Mouse (Mus musculus): ENCODE data around the gene Rps3a1.

Gene Rps3a1

DNA sequence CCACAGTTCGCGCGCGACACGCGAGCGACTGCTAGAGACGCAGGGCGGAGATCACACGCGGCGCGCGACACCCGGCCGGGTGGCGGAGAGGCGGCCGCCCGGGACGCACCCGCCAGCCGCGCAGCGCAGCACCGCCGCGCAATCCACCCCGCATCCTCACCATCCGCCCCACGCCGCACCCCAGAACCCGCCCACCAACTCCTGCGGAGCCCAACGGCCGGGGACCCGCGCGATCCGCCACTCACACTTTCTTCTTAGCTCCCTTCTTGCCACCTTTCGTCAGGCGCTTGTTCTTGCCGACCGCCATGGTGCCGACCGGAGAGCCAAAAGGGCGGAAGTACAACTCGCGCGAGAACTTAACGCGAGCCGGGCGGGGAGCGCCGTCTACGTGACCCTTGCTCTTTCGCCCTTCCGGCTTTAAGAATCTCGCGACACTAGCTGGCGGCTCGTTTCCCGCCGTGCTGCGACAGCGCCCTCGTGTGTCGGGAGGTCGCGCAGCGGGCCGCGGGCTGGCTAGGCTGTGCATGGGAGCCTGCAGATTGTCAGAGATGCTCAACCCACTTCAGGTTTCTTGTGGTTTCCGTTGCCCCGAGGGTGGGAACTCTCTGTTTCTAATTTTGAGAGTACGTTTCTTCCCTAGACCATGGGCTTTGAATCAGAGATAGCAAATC, at the start of gene Rps3a1:
TSS of gene Rps3a1 (minus strand) at position 440 of the 671 bp plus-strand sequence.
- peak; percentile 98 to 99 for DNase-seq (ENCODE audit: low spot score in 2 of 2)

DNA sequence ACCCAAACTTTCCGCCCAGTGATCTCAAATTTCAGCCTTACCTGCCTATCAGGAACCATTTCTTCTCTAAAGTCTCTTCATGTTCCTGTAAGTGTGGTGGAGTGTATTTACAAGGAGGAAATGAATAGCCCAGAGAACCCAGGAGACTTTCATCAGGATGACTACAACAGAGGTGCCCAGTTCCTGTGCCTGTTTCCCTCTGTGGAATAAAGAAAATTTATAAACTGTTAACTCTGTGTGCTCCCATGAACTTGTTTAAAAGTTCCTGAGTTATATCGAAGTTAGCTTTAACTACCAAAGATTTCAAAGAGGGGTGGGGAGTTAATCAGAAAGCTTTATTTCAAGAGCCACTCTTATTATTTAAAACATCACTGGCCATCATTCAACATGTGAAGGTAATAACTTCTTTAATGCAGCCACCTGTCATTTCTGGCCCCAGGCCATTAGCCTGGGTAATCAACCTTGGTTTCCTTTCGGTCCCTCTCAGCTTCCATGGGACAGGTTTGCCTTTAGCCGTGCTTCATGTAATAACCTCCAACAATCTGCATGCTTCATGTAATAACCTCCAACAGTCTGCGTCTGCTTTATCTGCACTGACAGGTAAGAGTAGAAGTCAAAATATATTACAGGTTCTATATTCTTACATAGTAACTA, 45.4 kb upstream of the Rps3a1 start:
- DNase-seq (ENCODE audit: low spot score in 2 of 2) = no peak

DNA sequence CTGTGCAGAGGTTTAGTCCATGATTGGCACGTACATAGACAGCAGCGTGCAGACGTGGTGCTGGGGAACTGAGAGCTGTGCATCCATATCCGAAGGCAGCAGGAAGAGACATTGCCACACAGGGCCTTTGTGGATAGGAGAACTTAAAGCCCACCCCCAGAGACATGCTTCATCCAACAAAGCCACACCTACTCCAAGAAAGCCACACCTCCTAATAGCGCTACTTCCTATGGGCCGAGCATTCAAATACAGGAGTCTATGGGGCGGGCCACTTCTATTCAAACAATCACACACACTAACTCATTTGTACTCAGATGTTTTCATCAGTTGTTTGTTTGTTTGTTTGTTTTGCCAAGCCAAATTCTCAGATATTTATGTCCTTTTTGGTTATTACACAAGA, 42.0 kb upstream of the Rps3a1 start:
- DNase-seq (ENCODE audit: low spot score in 2 of 2) = no peak

DNA sequence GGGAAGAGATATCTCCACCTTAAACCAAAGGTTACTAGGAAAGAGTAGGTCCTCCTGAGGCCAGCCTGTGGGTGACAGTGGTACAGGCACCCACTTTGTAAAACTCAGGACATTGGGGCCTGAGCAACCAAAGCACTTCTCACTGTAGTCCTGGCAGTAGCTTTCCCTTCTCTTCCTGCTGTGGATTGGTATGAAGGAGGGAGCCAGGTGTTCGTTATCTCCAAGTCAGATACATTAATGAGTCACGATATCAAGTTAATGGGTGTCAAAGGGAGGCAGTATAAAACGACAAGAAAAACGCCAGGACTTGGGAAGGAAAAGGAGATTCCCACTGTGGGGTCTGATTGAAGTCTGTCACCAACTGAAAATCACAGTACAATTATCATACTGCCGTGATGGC, 38.6 kb upstream of the Rps3a1 start:
- DNase-seq (ENCODE audit: low spot score in 2 of 2) = no peak

DNA sequence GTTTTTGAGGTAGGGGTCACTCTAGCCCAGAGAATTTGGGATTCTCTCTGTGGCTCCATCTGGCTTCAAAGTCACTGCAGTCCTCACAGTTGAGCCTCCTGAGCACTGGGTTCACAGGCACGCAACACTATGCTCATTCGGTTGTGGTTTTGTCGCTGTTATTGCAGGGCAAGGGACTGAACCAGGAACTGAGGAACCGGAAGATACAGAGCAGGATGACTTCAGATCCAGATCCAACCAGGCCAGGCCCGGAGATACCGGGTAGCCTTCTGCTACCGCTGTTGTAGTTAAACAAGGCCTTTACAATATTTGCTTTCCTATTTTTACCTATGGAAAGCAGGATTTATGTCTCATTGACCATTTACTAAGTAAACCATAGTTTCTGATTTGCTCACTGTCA, 37.2 kb upstream of the Rps3a1 start:
- no peak for DNase-seq (ENCODE audit: low spot score in 2 of 2)

DNA sequence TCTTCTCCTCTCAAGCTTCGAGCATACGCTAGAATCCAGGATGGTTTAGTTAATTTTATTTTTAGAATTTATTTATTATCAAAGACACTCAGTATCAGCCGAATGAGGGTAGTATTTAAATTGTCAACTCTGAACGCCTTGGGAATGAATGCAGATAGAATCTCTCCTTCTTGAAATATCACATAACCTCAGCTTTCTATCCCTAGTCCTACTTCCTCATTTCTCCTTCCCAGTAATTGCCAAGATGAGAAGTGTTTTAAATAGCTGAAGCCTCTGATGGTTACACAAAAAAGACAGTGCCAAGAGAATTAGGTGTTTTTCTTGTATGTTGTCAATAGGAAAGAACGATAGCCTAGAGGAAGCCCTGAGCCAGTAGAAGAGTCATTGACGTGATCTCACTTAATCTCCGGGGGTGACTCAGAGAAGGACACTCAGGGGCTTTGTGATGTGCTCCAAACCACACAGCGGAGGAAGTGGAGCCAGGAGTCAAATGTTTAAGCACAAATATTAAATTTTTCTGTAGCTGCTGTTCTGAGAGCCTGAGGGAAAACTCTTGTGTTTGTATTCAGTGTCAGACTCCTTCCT, 26.4 kb upstream of the Rps3a1 start:
- DNase-seq (ENCODE audit: low spot score in 2 of 2) = no peak

DNA sequence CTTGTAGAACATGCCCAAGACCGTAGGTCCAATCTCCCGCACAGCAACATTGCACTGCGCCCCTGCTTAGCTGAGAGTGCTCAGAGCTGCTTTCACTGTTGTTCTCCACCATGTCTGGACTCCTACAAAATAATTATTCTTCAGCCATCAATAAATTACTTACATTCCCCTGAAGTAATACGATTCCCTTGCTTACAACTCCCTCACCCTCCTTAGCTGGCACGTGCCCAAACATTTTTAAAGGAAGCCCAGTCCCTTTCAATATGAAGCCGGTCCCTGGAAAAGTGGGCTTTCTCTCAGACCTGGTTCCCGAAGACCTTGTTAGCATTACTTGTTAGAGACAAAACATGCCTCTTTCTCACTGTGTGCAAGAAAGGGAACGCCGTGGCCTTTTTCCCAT, 7.0 kb upstream of the Rps3a1 start:
- no peak for DNase-seq (ENCODE audit: low spot score in 2 of 2)

DNA sequence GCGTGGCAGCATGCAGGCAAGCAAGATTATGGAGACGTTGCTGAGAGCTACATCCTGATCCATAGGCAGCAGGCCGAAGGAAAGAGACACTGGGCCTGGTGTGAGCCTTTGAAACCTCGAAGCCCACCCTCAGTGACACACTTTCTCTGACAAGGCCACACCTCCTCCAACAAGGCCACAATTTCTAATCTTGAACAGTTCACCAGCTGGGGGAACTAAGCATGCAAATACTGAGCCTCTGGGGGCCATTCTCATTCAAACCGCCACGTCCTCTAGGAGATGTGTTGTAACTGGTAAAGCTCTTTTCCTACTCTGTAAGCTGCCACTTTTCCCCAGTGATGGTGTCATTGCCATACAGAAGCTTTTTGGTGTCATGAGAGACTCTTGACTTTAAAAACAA, 6.6 kb upstream of the Rps3a1 start:
- DNase-seq (ENCODE audit: low spot score in 2 of 2) = no peak

DNA sequence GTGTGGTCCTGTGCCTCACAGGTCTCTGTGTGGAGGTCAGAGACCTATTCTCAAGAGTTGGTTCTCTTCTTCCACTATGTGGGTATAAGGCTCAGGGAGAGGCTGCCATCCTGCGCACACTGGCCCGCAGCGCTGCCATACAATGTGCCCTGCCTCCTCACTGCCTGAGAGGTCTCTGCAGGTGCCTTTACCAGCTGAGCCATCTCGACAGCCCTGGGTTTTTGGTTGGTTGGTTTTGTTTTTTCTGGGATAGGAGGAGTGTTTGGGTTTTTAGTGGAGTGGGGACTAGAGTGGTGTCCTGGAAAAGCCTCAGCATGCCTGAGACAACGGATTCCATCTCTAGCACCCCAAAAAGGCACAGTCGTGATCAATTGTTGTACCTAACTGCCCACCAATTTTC, 841 bp upstream of the Rps3a1 start:
- DNase-seq (ENCODE audit: low spot score in 2 of 2) = no peak

DNA sequence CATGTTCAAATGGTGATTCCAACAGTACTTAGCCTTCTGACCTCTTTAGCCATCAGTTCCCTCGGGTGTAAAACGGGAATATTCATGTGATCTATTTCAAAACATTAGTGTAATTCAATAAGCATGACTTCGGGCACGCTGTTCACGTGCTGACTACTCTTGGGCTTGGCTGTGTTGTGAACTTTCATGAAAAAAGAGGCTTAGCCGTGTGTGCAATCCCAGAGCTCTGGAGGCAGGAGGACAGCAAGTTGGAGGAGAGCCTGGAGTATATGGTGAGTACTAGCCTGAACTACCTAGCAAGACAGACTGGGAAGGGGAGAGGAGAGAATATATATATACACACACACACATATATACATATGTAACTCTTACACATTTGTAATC, 424 bp upstream of the Rps3a1 start:
- no peak for DNase-seq (ENCODE audit: low spot score in 2 of 2)

DNA sequence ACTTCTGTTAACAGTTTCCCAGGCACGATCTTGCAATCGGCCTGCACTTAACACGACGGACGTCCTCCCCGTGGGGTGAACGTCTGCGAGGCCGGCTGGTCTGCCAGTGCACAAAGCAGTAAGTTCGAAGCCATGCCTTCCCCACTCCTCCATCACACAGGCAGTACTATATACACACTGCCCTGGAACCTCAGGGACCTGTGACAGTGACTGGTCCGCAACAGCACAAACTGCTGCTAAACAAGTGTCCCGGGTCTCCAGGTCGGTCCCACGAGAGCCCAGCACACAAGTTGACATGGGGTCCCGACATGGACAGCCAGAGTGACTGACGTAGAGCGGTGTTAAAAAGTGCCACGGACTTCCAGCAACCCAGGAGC, 628 bp downstream of the Rps3a1 start:
- no peak for DNase-seq (ENCODE audit: low spot score in 2 of 2)

DNA sequence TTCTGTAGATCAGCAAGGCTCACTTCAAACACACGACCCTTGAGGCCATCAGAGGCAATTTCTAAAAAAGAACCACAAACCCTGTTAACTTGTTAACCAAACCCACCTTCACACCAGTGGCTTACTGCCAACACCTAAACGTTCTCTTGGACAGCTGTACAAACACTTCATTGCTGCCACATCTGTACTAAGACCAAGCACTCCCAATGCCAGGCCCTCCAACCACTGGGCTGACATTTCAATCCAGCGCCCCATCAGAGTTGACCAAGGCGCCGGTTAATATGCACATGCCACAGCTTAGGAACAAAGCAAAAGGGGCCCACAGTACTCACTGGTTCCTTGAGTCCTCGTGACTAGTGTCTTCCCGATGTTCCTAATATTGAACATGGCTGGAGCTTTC, 1.1 kb downstream of the Rps3a1 start:
- no peak for DNase-seq (ENCODE audit: low spot score in 2 of 2)

DNA sequence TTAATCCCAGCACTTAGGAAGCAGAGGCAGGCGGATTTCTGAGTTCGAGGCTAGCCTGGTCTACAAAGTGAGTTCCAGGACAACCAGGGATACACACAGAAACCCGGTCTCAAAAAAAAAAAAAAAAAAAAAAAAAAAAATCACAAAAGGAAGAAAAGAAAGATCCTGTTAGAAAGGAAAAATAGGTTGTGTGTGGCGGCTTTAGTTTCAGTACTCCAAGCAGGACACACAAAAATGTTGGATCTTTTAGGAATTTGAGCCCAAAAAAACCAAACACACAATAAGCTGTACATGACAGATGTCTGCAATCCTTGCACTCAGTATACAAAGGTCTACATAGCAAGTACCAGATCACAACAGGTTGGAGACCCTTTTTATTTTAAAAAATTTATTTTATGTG, 2.8 kb downstream of the Rps3a1 start:
- DNase-seq (ENCODE audit: low spot score in 2 of 2) = no peak

DNA sequence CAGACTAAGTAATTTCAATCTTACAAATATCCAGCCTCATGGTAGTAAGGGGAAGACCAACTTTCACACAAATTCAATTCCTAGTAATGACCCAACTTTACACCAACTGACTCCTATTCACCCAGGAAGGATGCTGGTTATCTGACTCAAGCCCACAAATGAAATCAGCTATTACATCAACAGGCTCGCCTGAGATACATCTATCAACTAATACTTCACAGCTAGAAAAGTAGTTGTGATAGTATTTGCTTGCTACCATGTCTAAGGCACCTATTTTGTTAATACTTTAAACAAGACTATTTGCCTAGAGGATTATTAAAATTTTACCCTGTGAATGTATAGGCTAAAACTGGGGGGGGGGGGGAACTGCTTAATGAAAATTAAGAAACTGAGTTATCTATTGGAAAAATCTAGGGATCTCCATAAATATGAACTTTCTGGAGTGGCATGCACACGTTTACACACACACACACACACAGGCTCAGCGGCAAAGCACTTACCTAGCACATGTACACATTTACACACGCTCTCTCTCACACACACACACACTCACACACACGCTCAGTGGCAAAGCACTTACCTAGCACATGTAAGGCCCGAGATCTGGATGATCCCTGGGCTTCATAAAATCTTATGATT, 5.4 kb downstream of the Rps3a1 start:
- no peak for DNase-seq (ENCODE audit: low spot score in 2 of 2)

DNA sequence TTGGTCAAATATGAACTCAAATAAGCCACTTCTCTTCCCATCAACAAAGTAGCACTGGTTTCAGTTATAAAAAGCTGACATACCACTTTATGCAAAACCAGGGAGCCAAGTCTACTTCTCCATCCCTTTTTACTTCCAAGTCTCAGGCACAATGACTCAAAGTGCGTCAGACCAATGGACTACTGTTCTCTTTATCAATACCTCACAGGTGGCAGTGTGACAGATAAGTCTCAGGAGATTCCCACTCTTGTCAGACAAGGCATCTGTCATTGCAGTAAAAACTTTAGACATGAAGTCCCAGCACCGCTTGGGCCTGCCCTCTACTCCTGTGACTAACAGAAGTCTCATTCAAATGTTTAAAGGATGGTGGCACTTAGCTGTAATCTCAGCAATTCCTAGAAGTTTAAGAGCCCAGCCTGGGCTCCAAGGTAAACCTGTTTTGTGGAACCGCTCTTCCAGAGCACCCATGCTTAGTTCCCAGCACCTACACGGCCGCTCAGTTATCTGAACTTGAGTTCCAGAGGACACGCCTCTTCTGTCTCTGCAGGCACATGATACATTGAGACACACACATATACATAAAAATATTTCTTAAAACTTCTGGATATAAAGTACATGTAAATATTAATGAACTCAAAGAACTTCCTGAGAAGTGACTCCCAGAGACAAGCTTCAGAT, 6.5 kb downstream of the Rps3a1 start:
- DNase-seq (ENCODE audit: low spot score in 2 of 2) = no peak

DNA sequence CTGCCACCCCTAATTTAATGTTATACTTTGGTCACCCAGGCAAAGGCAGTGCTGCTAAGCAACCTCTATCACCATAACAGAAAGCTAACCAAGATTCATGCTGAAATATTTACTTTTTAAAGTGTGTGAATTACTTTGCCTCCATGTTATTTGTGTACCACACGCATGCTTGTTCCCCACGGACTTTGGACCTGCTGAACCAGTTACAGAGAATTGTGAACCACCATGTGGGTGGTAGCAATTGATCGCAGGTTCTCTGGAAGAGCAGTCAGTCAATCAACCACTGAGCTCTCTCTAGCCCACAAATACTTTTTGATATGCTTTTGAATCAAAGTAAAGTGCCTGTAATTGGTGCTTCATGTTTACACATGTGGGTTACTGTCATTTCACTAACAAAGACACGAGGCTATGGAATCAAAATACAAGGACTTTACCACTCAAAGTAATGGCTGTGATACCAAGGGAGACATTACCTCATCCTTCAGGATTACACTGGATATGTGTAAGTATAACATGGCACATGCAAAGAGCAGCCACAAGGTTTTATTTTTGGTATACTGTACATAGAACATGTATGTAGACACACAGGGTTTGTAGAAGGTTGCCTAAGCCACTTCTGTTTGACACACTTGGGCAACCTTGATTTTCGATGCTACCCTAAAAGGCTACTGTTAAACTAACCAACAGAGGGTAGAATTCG, 7.4 kb downstream of the Rps3a1 start:
- no peak for DNase-seq (ENCODE audit: low spot score in 2 of 2)

DNA sequence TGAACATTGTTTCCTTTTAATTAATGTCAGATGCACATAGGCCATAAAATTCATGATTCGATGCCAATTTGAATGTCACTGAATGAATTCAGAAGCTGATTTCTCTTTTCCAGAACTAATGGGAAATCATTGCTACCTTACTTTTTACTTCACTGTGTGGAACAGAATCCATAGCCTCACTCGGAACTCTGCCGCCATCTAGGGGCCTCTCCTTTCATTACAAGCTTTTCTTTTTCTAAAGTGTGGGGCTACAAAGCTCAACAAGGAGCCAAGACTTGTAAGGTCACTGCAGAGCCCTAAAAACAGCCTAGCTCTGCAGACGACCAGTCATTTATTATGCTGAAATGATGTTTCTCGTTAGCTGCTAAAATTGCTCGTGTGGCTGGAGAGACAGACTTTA, 12.7 kb downstream of the Rps3a1 start:
- peak; percentile 40 to 49 for DNase-seq (ENCODE audit: low spot score in 2 of 2)

DNA sequence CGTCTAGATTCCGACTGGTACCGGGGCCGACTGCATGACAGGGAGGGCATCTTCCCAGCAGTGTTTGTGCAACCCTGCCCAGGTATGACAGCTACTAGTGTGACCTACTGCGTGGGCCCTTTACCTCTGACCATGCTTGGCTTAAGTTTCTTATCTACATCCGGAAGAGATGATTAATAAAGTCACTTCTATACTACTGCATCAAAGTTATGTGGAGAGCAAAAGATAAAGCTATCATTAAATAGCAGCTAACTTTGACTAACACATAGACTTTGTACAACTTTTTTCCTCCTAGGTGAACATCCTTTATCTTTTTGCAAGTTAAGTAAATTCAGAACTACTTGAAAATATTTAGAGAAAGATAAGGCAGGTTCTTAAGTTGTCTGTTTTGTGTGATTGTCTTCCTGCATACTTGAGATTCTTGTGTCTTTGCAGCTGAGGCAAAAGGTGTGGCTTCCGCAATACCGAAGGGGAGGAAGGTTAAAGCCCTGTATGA, 19.2 kb downstream of the Rps3a1 start:
- DNase-seq (ENCODE audit: low spot score in 2 of 2) = no peak

DNA sequence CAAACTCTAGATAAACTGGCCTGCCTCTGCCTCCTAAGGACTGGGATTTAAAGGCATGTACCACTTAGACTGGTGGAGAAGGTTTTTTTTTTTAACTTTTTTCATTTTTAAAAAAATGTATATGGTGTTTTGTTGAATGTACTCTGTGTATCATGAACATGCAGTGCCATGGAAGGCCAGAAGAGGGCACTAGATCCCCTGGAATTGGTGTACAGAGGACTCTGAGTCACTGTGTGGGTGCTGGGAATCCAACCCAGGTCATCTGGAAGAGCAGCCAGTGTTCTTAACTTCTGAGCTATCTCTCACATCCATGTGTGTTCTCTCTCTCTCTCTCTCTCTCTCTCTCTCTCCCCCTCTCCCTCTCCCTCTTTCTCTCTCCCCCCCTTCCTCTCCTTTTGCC, 20.3 kb downstream of the Rps3a1 start:
- DNase-seq (ENCODE audit: low spot score in 2 of 2) = no peak

DNA sequence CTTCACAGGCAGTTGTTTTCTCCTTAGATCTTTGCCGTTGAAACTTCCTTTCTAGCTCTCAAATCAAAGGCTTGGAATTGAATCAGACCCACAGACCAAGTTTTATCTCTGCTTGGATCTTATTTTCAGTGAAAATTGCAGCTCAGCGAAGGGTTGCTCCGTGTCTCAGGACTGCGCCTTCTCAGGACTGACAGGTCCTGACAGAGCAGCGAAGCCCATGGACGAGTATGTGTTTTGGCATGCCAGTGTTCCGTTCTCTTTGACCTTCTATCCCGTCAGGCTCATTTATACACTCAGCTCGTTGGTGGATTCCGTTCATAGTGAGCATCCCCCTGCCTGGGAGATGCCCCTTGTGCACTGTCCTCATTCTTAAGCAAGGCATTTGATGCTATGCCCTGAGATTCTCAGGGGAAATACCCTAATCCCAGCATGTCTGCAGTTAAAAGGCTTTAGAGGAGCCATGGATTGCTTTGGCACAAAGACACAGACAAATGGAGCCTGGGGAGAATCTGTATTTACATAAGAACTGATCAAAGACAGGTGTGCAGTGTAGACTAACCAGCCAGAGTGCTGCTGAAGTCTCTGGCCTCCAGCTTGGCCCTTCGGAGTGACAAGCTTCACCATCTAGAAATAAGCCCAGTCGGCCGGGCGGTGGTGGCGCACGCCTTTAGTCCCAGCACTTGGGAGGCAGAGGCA, 23.1 kb downstream of the Rps3a1 start:
- DNase-seq (ENCODE audit: low spot score in 2 of 2) = no peak

DNA sequence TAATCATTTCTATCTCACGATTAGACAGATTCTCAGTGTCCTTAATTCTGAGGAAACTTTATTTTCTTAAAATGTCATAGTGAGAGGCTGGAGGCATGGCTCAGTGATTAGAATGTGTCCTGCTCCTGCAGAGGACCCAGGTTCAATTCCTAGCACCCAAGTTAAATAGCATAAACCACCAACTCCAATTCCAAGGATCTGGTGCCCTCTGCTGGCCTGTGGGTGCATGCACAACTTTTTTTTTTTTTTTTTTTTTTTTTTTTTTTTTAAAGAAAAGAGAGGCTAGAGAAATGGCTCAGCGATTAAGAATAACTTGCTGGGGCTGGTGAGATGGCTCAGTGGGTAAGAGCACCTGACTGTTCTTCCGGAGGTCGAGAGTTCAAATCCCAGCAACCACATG, 25.6 kb downstream of the Rps3a1 start:
- DNase-seq (ENCODE audit: low spot score in 2 of 2) = no peak
